Mouse (Mus musculus): ENCODE measurements at regions not wholly inside any gene's neighbourhood (a gene's known extent, or its start where the extent isn't known, plus 50 kb on each side); places are given as distances from the start of the nearest gene placed in this dataset.
"Not testable (repeated sequence)": the region's sequence is repeated elsewhere in the genome, so short reads cannot be mapped to it uniquely, and the experiment has no call there.

- Histone ChIP-seq H3K4me1 (peaks cover 6% of the 10 kb centered on the region; the same call in 1 of the 2 replicates), H3K9ac (no peak overlapping the region), H3K9me3 (no peaks in the 10 kb centered on the region), H3K4me3 (no peak overlapping the region), H3K27ac (no peak overlapping the region), H3K36me3 (no peaks in the 10 kb centered on the region), H3K4me2 (no peak overlapping the region), H3K27me3 (no peaks in the 10 kb centered on the region)
- no peak for ATAC-seq (ENCODE audit: insufficient number of reproducible peaks, insufficient read depth, low FRiP score, low TSS enrichment, low read depth)
Measured at GRCm38 (mm10) chr5:12639549-12639948, 256.4 kb downstream of the Sema3d start.

DNA sequence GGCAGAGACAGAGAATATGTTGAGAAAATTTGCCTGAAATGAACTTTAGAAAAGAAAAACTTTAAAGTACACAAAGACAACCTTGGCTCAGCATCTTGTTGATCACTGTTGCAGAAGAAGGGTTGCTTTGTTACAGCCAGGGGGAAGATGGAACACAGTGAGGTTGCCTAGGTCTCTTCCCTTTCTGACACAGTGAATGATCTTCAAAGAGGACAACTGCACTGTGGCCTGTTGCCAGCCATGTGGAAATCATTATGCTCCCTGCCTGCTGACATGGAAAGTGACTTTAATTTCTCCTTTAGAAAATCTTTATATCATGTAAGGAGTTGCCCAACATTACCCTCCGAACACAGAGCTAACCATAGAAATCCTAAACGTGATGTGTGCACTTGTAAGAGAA lies 263.1 kb downstream of the Sema3d start:
- Histone ChIP-seq H3K27me3 (no peaks in the 10 kb centered on the region), H3K9ac (no peak overlapping the region), H3K4me1 (peaks cover 3% of the 10 kb centered on the region; the same call in 1 of the 2 replicates), H3K4me3 (no peak overlapping the region), H3K36me3 (no peaks in the 10 kb centered on the region), H3K9me3 (no peaks in the 10 kb centered on the region), H3K27ac (no peak overlapping the region), H3K4me2 (no peak overlapping the region)
- WGBS = 19% methylated on average over 2 of the region's 2 CpGs
- ATAC-seq (ENCODE audit: insufficient number of reproducible peaks, insufficient read depth, low FRiP score, low TSS enrichment, low read depth) = no peak

DNA sequence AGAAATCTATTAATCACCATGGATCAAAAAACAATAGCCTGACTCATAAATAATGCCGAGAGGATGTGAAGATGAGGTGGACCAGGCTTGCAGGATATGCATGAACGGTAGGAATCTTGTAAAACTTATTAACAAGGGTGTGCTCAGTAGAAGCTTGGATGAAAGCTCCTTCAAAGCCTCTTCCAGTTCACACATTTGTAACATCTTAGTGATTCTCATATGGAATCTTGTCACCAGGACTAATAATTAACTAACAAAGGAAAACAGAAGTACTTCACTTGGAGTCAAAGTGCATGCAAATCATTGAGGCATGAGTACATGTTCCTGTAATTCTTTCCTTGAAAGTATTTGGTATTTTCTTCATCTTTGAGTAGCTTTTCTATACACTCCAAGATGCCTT lies 290.5 kb downstream of the Sema3d start:
- ATAC-seq (ENCODE audit: insufficient number of reproducible peaks, insufficient read depth, low FRiP score, low TSS enrichment, low read depth) = no peak
- H3K9ac ChIP-seq = no peak overlapping the region
- H3K4me1 ChIP-seq = no peaks in the 10 kb centered on the region
- no peaks in the 10 kb centered on the region for H3K36me3 ChIP-seq
- no peak overlapping the region for H3K4me2 ChIP-seq
- WGBS = 88% methylated on average over 2 of the region's 2 CpGs
- no peaks in the 10 kb centered on the region for H3K27me3 ChIP-seq
- no peak overlapping the region for H3K27ac ChIP-seq
- no peak overlapping the region for H3K4me3 ChIP-seq
- no peaks in the 10 kb centered on the region for H3K9me3 ChIP-seq

DNA sequence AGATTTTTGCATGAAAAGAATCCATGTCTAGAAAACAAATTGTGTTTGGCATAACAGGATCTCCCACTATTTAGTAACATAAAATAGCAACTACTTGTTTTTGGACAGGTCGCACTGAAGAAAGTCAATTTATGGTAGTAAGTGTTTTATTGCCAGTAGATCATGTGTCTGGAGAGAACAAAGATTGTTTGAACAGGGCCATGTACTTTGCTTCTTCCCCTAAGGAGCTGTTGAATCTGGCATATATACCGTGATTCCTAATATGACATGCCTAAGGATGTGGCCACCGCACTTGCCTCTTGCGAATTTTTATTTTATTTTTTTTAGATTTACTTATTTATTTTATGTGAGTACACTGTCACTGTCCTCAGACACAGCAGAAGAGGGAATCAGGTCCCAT lies 290.9 kb downstream of the Sema3d start:
- no peaks in the 10 kb centered on the region for H3K9me3 ChIP-seq
- no peak overlapping the region for H3K4me3 ChIP-seq
- H3K9ac ChIP-seq = no peak overlapping the region
- H3K4me2 ChIP-seq = no peak overlapping the region
- no peaks in the 10 kb centered on the region for H3K36me3 ChIP-seq
- H3K27ac ChIP-seq = no peak overlapping the region
- no peaks in the 10 kb centered on the region for H3K4me1 ChIP-seq
- WGBS = 85% methylated on average over 4 of the region's 4 CpGs
- no peaks in the 10 kb centered on the region for H3K27me3 ChIP-seq
- ATAC-seq (ENCODE audit: insufficient number of reproducible peaks, insufficient read depth, low FRiP score, low TSS enrichment, low read depth) = no peak

DNA sequence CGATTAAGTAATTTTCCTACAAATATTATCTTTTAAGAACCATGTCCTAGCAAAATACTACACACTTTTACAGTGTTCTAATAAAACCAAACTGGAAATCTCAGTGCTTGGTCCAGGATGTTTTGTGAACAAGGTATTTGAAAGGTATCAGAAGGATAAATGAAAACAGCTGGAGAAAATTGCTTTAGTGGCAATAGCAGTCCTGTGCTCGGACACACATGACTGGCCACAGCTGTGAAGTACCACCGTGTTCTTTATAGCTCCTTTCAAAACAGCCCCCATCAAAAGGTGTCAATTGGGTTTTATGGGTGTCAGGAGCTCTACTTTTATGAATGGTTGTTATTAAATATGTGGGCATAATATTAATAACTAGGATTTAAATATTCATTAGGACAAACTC lies 293.5 kb downstream of the Sema3d start:
- 33% methylated on average over 3 of the region's 3 CpGs for WGBS
- H3K4me3 ChIP-seq = no peak overlapping the region
- no peak for ATAC-seq (ENCODE audit: insufficient number of reproducible peaks, insufficient read depth, low FRiP score, low TSS enrichment, low read depth)
- H3K36me3 ChIP-seq = no peaks in the 10 kb centered on the region
- H3K9ac ChIP-seq = no peak overlapping the region
- H3K9me3 ChIP-seq = no peaks in the 10 kb centered on the region
- no peak overlapping the region for H3K27ac ChIP-seq
- H3K4me1 ChIP-seq = no peaks in the 10 kb centered on the region
- no peak overlapping the region for H3K4me2 ChIP-seq
- no peaks in the 10 kb centered on the region for H3K27me3 ChIP-seq

DNA sequence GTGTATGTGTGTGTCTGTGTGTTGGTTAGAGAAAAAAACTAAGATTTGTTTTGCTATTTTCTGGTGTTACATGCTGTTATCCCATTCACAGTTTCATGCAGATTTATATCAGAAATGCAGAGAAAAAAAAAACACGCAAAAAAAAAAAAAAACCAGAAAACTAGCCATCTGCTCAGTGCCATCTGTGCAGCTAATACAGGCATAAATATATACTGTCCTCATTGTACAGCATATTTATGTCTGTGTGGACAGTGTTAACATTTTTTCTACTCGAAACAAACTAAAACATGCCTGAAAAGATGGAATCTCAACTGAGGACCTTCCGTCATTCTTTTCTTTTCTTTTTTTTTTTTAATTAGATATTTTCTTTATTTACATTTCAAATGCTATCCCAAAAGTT lies 331.7 kb downstream of the Sema3d start:
- H3K27ac ChIP-seq = no peak overlapping the region
- no peak overlapping the region for H3K4me3 ChIP-seq
- no peaks in the 10 kb centered on the region for H3K4me1 ChIP-seq
- no peaks in the 10 kb centered on the region for H3K27me3 ChIP-seq
- no peak overlapping the region for H3K4me2 ChIP-seq
- H3K36me3 ChIP-seq = peaks cover 3% of the 10 kb centered on the region; the same call in 1 of the 2 replicates
- no peak overlapping the region for H3K9ac ChIP-seq
- no peak for ATAC-seq (ENCODE audit: insufficient number of reproducible peaks, insufficient read depth, low FRiP score, low TSS enrichment, low read depth)
- 87% methylated on average over 3 of the region's 3 CpGs for WGBS
- peaks cover 8% of the 10 kb centered on the region for H3K9me3 ChIP-seq

DNA sequence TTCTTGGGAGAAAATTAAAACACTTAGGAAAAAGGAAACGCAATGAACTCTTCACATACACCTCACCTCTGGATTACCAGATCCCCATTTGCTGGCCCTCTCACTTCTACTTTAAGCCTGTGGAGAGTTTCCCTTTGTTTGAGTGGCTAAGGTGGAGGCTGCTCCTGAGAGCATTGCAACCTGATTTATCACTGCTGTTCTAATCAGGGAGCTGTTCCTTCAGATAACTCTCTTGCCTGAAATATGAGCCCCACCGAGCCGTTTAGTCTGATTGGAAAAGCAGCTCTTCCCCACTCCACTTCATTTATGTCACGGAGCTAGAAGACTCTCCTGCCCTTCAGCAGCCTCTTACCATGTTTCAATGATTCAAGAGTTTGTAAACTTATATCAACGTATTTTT lies 368.3 kb downstream of the Sema3d start:
- Histone ChIP-seq H3K27ac (no peak overlapping the region), H3K4me3 (no peak overlapping the region), H3K9ac (no peak overlapping the region), H3K4me1 (no peaks in the 10 kb centered on the region), H3K27me3 (no peaks in the 10 kb centered on the region), H3K36me3 (no peaks in the 10 kb centered on the region), H3K4me2 (no peak overlapping the region), H3K9me3 (no peaks in the 10 kb centered on the region)
- WGBS = 18% methylated on average over 5 of the region's 5 CpGs
- ATAC-seq (ENCODE audit: insufficient number of reproducible peaks, insufficient read depth, low FRiP score, low TSS enrichment, low read depth) = no peak

- no peak overlapping the region for H3K4me2 ChIP-seq
Measured at GRCm38 (mm10) chr5:12759634-12760033, 365.6 kb upstream of the Sema3a start.

GRCm38 (mm10) chr5:12767383-12767782 lies 357.8 kb upstream of the Sema3a start:
- Histone ChIP-seq H3K4me1 (no peaks in the 10 kb centered on the region), H3K27ac (no peak overlapping the region), H3K4me2 (no peak overlapping the region), H3K9me3 (no peaks in the 10 kb centered on the region), H3K9ac (no peak overlapping the region), H3K27me3 (no peaks in the 10 kb centered on the region), H3K4me3 (no peak overlapping the region), H3K36me3 (no peaks in the 10 kb centered on the region)
- WGBS = 70% methylated on average over 1 of the region's 1 CpGs
- no peak for ATAC-seq (ENCODE audit: insufficient number of reproducible peaks, insufficient read depth, low FRiP score, low TSS enrichment, low read depth)

More at GRCm38 (mm10) chr5:12759634-12760033, 365.6 kb upstream of the Sema3a start:
- H3K27me3 ChIP-seq = no peaks in the 10 kb centered on the region
- H3K9ac ChIP-seq = no peak overlapping the region
- H3K4me3 ChIP-seq = no peak overlapping the region
- no peaks in the 10 kb centered on the region for H3K36me3 ChIP-seq
- ATAC-seq (ENCODE audit: insufficient number of reproducible peaks, insufficient read depth, low FRiP score, low TSS enrichment, low read depth) = no peak
- no peaks in the 10 kb centered on the region for H3K4me1 ChIP-seq
- H3K9me3 ChIP-seq = no peaks in the 10 kb centered on the region
- no peak overlapping the region for H3K27ac ChIP-seq

GRCm38 (mm10) chr5:12782681-12783080 lies 342.5 kb upstream of the Sema3a start:
- Histone ChIP-seq H3K9me3 (peaks cover 9% of the 10 kb centered on the region), H3K27me3 (no peaks in the 10 kb centered on the region), H3K36me3 (no peaks in the 10 kb centered on the region), H3K9ac (no peak overlapping the region), H3K27ac (no peak overlapping the region), H3K4me2 (no peak overlapping the region), H3K4me3 (no peak overlapping the region), H3K4me1 (no peaks in the 10 kb centered on the region)
- no peak for ATAC-seq (ENCODE audit: insufficient number of reproducible peaks, insufficient read depth, low FRiP score, low TSS enrichment, low read depth)
- WGBS = 86% methylated on average over 3 of the region's 3 CpGs

GRCm38 (mm10) chr5:12808729-12809128 lies 316.5 kb upstream of the Sema3a start:
- Histone ChIP-seq H3K4me1 (no peaks in the 10 kb centered on the region), H3K9me3 (no peaks in the 10 kb centered on the region), H3K4me3 (no peak overlapping the region), H3K27me3 (no peaks in the 10 kb centered on the region), H3K4me2 (no peak overlapping the region), H3K9ac (no peak overlapping the region), H3K36me3 (no peaks in the 10 kb centered on the region), H3K27ac (no peak overlapping the region)
- no peak for ATAC-seq (ENCODE audit: insufficient number of reproducible peaks, insufficient read depth, low FRiP score, low TSS enrichment, low read depth)
- 93% methylated on average over 1 of the region's 1 CpGs for WGBS

DNA sequence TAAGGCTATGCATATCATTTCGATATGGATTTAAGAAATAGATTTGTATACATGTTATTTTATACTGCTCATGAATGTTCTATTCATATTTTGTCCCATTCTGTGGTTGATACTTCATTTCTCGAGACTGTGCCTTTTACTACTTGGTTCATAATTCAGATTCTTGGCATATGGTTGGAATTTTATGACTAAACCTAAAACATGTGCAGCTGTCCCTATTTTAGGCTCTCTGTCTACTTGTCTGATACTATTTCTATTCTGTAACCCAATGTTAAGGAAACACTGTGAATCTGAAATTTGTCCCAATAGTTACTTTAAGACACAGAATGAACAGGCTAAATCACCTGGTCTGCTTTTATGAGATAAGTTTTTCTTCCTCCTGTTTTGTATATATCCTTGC lies 315.3 kb upstream of the Sema3a start:
- Histone ChIP-seq H3K9me3 (no peaks in the 10 kb centered on the region), H3K27me3 (no peaks in the 10 kb centered on the region), H3K36me3 (no peaks in the 10 kb centered on the region), H3K4me2 (no peak overlapping the region), H3K9ac (no peak overlapping the region), H3K27ac (no peak overlapping the region), H3K4me1 (no peaks in the 10 kb centered on the region), H3K4me3 (no peak overlapping the region)
- ATAC-seq (ENCODE audit: insufficient number of reproducible peaks, insufficient read depth, low FRiP score, low TSS enrichment, low read depth) = no peak
- WGBS = 33% methylated on average over 2 of the region's 2 CpGs

GRCm38 (mm10) chr5:12847207-12847606 lies 278.0 kb upstream of the Sema3a start:
- ATAC-seq (ENCODE audit: insufficient number of reproducible peaks, insufficient read depth, low FRiP score, low TSS enrichment, low read depth); H3K4me1 ChIP-seq; H3K4me3 ChIP-seq; H3K4me2 ChIP-seq; H3K27me3 ChIP-seq; H3K9ac ChIP-seq; H3K27ac ChIP-seq; H3K36me3 ChIP-seq: not testable (repeated sequence)
- 79% methylated on average over 3 of the region's 3 CpGs for WGBS
- H3K9me3 ChIP-seq = peaks cover 22% of the 10 kb centered on the region
